In genomic region chr8:127546161-127546560, GRCm38 (mm10) we compare ENCODE assay signal across 19 mouse cellular contexts.
DNase-seq lines count a peak whose midpoint lies in the region; TF ChIP-seq lines count a peak whose summit lies in the region.
"Had no signal": no experiment of that assay in that cellular context is flagged by ENCODE, and none has a peak within 500 bp of the region (broad histone marks: within the 10 kb centered on the region; RNA-seq: fewer than 3 reads in every experiment).

No protein-coding gene starts in this region.

- DNase-seq in adrenal gland, adult (ENCODE audit: inconsistent age in 2 of 2, low spot score in 1 of 2), result peak; percentile 24 to 43
- no peak for DNase-seq in adrenal gland, adult 8-10 months
- peak; percentile 92 for DNase-seq in heart, adult 11 months
- DNase-seq in heart, postnatal 10 days, result no peak
- peak; percentile 8 to 32 for DNase-seq in heart, adult 9 months (ENCODE audit: low spot score in 2 of 2)
- no peak for DNase-seq in heart, postnatal 4 days
- DNase-seq in testis, postnatal 10 days (ENCODE audit: low spot score), result no peak
- DNase-seq: adrenal gland, postnatal 14 days; B cell, adult 2 months; cerebellum, adult 11-12 months; cerebellum, adult 9-10 months; cerebellum, postnatal 25 days; kidney, adult 11 months had no signal

- H3K27me3 ChIP-seq in testis, adult 2 months (ENCODE audit: control insufficient read depth, insufficient read depth, low read length), result no peaks in the 10 kb centered on the region
- H3K27me3 ChIP-seq: embryonic facial prominence, embryonic 12.5 days; forebrain, embryonic 15.5 days; hindbrain, embryonic 13.5 days had no signal

- TF ChIP-seq CTCF in testis, adult 2 months (IDR thresholded peaks at IDR 0.05; ENCODE audit: control insufficient read depth, insufficient read depth, insufficient replicate concordance, low read depth, low read length), result no peak

- intact Hi-C loops in heart, postnatal 10 days (cut with DNase I), result no loop called here

- H3K27ac ChIP-seq in testis, adult 2 months (ENCODE audit: control insufficient read depth, insufficient read depth, low read depth, low read length), result peak overlapping the region; percentile 66
- H3K27ac ChIP-seq: embryonic facial prominence, embryonic 12.5 days; forebrain, embryonic 15.5 days; hindbrain, embryonic 13.5 days; hindbrain, postnatal 0 days had no signal

- peaks cover 3% of the 10 kb centered on the region; the same call in 1 of the 2 replicates for H3K4me1 ChIP-seq in testis, adult 2 months (ENCODE audit: control insufficient read depth, insufficient read depth, low read length)

- H3K36me3 ChIP-seq in testis, adult 2 months (ENCODE audit: control insufficient read depth, insufficient read depth, low read length), result no peaks in the 10 kb centered on the region
- H3K36me3 ChIP-seq: embryonic facial prominence, embryonic 12.5 days; forebrain, embryonic 15.5 days; G1E; hindbrain, embryonic 13.5 days had no signal

- no peak overlapping the region for H3K4me3 ChIP-seq in testis, adult 2 months (ENCODE audit: control insufficient read depth, low read depth, low read length)
- H3K4me3 ChIP-seq: embryonic facial prominence, embryonic 12.5 days; forebrain, embryonic 15.5 days; hindbrain, embryonic 13.5 days had no signal

- no peak for TF ChIP-seq POLR2A in testis, adult 2 months (IDR thresholded peaks at IDR 0.05; ENCODE audit: control insufficient read depth, low read depth, low read length)

Comparison
In these comparisons a context has a peak if more than half of its experiments do, and no peak if none do; other contexts are left out.
1. DNase-seq: peak in adrenal gland, adult (2 of 2), heart, adult 11 months (single experiment) and heart, adult 9 months (2 of 2); none in adrenal gland, adult 8-10 months (single experiment), heart, postnatal 10 days (0 of 2), heart, postnatal 4 days (single experiment) and testis, postnatal 10 days (single experiment).